Mouse (Mus musculus) forebrain, postnatal 0 days (tissue): ENCODE data around the gene Astn1. TPM values are rescaled to one million over a fixed set of nuclear protein-coding genes. Genes with fewer than 3 reads are reported as not detected.

Source experiments
- ATAC-seq: fragments of 200-750 bp; cut with Nextera tagmentation; 2 replicates; pipeline ENCODE4 v1.8.0; 2017; ENCODE audit warnings: mild to moderate bottlenecking, moderate library complexity
- DNase-seq: peaks from one replicate; pipeline ENCODE4 v3.0.0-alpha.2; 2015
- H3K27ac ChIP-seq: fragments of 300-500 bp; sonication (generic); 2 replicates; pipeline ENCODE4 v1.5.1; 2014; ENCODE audit warnings: low read depth, mild to moderate bottlenecking, antibody characterized with exemption, low read length, moderate library complexity, mixed read lengths
- H3K27me3 ChIP-seq: fragments of 300-500 bp; sonication (generic); 2 replicates; pipeline ENCODE4 v1.6.1; 2014; ENCODE audit warnings: mild to moderate bottlenecking, low read length, mixed read lengths; ENCODE audit not compliant: insufficient read depth
- H3K36me3 ChIP-seq: fragments of 300-500 bp; sonication (generic); 2 replicates; pipeline ENCODE4 v1.6.1; 2014; ENCODE audit warnings: mild to moderate bottlenecking, moderate library complexity; ENCODE audit not compliant: insufficient read depth
- H3K4me1 ChIP-seq: fragments of 300-500 bp; sonication (generic); 2 replicates; pipeline ENCODE4 v1.6.1; 2014; ENCODE audit warnings: antibody characterized with exemption; ENCODE audit not compliant: insufficient read depth
- H3K4me2 ChIP-seq: fragments of 300-500 bp; sonication (generic); 2 replicates; pipeline ENCODE4 v1.6.1; 2014; ENCODE audit warnings: low read depth, mild to moderate bottlenecking, moderate library complexity
- H3K4me3 ChIP-seq: fragments of 300-500 bp; sonication (generic); 2 replicates; pipeline ENCODE4 v1.5.1; 2014; ENCODE audit warnings: low read depth, low read length, mixed read lengths
- H3K9ac ChIP-seq: fragments of 300-500 bp; sonication (generic); 2 replicates; pipeline ENCODE4 v1.6.1; 2014; ENCODE audit warnings: mild to moderate bottlenecking
- H3K9me3 ChIP-seq: fragments of 300-500 bp; sonication (generic); 2 replicates; pipeline ENCODE4 v1.6.1; 2016; ENCODE audit warnings: low read length
- CTCF ChIP-seq: sonication (generic); IDR thresholded peaks from 2 replicates; pipeline ENCODE4 v1.5.1; 2016; ENCODE audit warnings: antibody characterized with exemption, control low read depth, low read depth
- WGBS: fragments of 180-500 bp; shearing (Covaris S2); extraction: QIAGEN DNeasy Blood & Tissue Kit; methylation state at CpG from one replicate; pipeline ENCODE4 v1.1.7; 2014; 5-methylcytosine and 5-hydroxymethylcytosine counted together
- polyA plus RNA-seq: library from polyadenylated mRNA; unstranded; fragments of >200 nt; fragmentation: Nextera tagmentation; extraction: Ambion mirVana; gene quantifications from 2 replicates; pipeline ENCODE4 v1.2.1, GENCODE M21; 2015
- total RNA-seq: library from RNA; depleted of rRNA; stranded (reverse); fragments of >200 nt; gene quantifications from 2 replicates; pipeline ENCODE4 v1.2.3, GENCODE M21; 2014

Astn1 gene
- total and polyA plus RNA-seq, 2 experiments from 2014 or later: 29.4 to 122 TPM

DNA sequence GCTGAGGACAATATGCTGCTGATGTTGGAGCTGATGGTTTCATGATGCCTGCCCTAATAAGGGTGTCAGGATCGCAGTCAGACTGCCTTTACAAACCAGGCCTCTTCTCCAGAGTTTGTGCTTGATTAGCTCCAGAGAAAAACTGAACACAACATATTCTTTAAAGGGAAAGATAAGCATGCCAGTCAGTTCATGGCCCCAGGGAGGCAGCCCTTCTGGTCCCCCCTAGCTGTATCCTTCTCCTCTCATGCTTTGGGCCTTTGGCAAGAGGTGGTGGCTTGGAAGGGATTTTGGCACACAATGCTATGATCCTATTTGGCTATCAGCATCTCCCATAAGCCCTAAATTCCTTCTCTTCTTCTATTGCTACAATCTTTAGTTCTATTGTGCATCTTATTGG is 128.1 kb downstream of the Astn1 start:
- peaks cover 3% of the 10 kb centered on the region; the same call in 1 of the 2 replicates for H3K4me1 ChIP-seq
- no peak overlapping the region for H3K9ac ChIP-seq
- no peak overlapping the region for H3K4me3 ChIP-seq
- no peaks in the 10 kb centered on the region for H3K9me3 ChIP-seq
- H3K27ac ChIP-seq: peak overlapping the region; percentile 41
- TF ChIP-seq CTCF: no peak
- H3K36me3 ChIP-seq: no peaks in the 10 kb centered on the region
- H3K27me3 ChIP-seq: no peaks in the 10 kb centered on the region
- WGBS: 17% methylated on average over 1 of the region's 1 CpGs
- peak; percentile 34 for ATAC-seq
- peak; percentile 32 for DNase-seq
- no peak overlapping the region for H3K4me2 ChIP-seq

GRCm38 (mm10) chr1:158493289-158493688 is 131.2 kb downstream of the Astn1 start:
- no peak for ATAC-seq
- H3K9ac ChIP-seq: no peak overlapping the region

DNA sequence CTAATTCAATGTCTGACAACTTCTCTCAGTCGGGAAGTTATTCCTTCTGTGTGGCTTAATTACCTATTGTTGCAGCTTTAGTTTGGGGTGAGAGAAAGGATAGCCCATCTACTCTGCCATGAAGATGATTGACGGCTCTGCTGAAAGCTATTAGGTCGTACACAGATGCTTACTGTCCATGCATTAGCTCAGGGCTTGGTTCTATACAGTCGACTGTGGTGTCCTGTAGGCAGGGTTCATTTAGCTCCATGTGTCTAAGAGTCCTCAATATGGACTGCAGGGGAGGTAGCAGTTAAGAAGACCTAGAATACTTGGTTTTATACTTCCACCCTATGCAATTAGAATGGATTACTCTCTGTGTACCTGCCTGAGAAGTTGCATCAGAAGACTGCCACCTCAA is 138.1 kb downstream of the Astn1 start:
- WGBS: 61% methylated on average over 4 of the region's 4 CpGs
- no peak for DNase-seq
- no peaks in the 10 kb centered on the region for H3K9me3 ChIP-seq
- ATAC-seq: no peak
- no peaks in the 10 kb centered on the region for H3K27me3 ChIP-seq
- H3K4me3 ChIP-seq: no peak overlapping the region
- no peak overlapping the region for H3K4me2 ChIP-seq
- peaks cover 7% of the 10 kb centered on the region; the same call in 1 of the 2 replicates for H3K36me3 ChIP-seq
- H3K27ac ChIP-seq: no peak overlapping the region
- H3K9ac ChIP-seq: no peak overlapping the region
- no peak for TF ChIP-seq CTCF
- H3K4me1 ChIP-seq: no peaks in the 10 kb centered on the region

More at GRCm38 (mm10) chr1:158493289-158493688, 131.2 kb downstream of the Astn1 start:
- no peaks in the 10 kb centered on the region for H3K36me3 ChIP-seq
- peaks cover 3% of the 10 kb centered on the region; the same call in 1 of the 2 replicates for H3K4me1 ChIP-seq
- 61% methylated on average over 3 of the region's 3 CpGs for WGBS
- H3K4me3 ChIP-seq: no peak overlapping the region
- no peaks in the 10 kb centered on the region for H3K9me3 ChIP-seq
- H3K4me2 ChIP-seq: no peak overlapping the region
- no peak for DNase-seq
- no peak overlapping the region for H3K27ac ChIP-seq
- no peak for TF ChIP-seq CTCF
- no peaks in the 10 kb centered on the region for H3K27me3 ChIP-seq

GRCm38 (mm10) chr1:158501019-158501418 is 138.9 kb downstream of the Astn1 start:
- no peaks in the 10 kb centered on the region for H3K4me1 ChIP-seq
- no peak for TF ChIP-seq CTCF
- H3K4me2 ChIP-seq: no peak overlapping the region
- peaks cover 16% of the 10 kb centered on the region; the same call in 1 of the 2 replicates for H3K36me3 ChIP-seq
- H3K27me3 ChIP-seq: no peaks in the 10 kb centered on the region
- ATAC-seq: no peak
- H3K27ac ChIP-seq: no peak overlapping the region
- 83% methylated on average over 4 of the region's 4 CpGs for WGBS
- H3K9ac ChIP-seq: no peak overlapping the region
- no peak for DNase-seq
- no peak overlapping the region for H3K4me3 ChIP-seq
- H3K9me3 ChIP-seq: no peaks in the 10 kb centered on the region

DNA sequence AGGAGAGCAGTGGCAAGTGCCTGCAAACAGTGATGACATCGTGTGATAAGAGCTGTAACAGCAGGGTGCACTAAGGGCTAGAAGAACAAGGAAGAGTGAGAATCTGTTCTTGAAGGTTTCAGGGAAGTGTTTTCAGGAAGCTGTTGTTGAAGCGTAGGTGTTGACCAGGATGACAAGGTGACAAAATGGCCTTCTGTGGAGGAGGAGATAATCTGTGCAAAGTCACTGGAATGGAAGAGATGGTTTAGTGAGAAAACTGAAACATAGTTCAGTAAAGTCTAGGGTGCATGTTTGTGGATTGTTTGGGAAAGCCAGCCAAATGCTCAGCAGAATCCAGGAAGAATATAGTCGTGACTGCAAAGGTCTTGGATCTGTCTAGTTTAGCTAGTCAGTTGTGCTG is 145.5 kb downstream of the Astn1 start:
- Histone ChIP-seq H3K27ac (no peak overlapping the region), H3K9me3 (no peaks in the 10 kb centered on the region), H3K4me3 (no peak overlapping the region), H3K36me3 (peaks cover 24% of the 10 kb centered on the region), H3K4me2 (no peak overlapping the region), H3K9ac (no peak overlapping the region), H3K27me3 (no peaks in the 10 kb centered on the region), H3K4me1 (no peaks in the 10 kb centered on the region)
- DNase-seq (no peak), ATAC-seq (peak; percentile 36; the same call in 1 of the 2 replicates)
- TF ChIP-seq CTCF: no peak
- 66% methylated on average over 3 of the region's 3 CpGs for WGBS

GRCm38 (mm10) chr1:158509112-158509855 is 147.2 kb downstream of the Astn1 start:
- H3K9ac ChIP-seq: no peak overlapping the region
- H3K27me3 ChIP-seq: no peaks in the 10 kb centered on the region
- H3K4me3 ChIP-seq: no peak overlapping the region
- DNase-seq (no peak), ATAC-seq (no peak)
- peaks cover 24% of the 10 kb centered on the region for H3K36me3 ChIP-seq
- H3K4me1 ChIP-seq: no peaks in the 10 kb centered on the region
- H3K4me2 ChIP-seq: no peak overlapping the region
- H3K9me3 ChIP-seq: no peaks in the 10 kb centered on the region
- no peak for TF ChIP-seq CTCF
- 88% methylated on average over 4 of the region's 4 CpGs for WGBS
- H3K27ac ChIP-seq: no peak overlapping the region

DNA sequence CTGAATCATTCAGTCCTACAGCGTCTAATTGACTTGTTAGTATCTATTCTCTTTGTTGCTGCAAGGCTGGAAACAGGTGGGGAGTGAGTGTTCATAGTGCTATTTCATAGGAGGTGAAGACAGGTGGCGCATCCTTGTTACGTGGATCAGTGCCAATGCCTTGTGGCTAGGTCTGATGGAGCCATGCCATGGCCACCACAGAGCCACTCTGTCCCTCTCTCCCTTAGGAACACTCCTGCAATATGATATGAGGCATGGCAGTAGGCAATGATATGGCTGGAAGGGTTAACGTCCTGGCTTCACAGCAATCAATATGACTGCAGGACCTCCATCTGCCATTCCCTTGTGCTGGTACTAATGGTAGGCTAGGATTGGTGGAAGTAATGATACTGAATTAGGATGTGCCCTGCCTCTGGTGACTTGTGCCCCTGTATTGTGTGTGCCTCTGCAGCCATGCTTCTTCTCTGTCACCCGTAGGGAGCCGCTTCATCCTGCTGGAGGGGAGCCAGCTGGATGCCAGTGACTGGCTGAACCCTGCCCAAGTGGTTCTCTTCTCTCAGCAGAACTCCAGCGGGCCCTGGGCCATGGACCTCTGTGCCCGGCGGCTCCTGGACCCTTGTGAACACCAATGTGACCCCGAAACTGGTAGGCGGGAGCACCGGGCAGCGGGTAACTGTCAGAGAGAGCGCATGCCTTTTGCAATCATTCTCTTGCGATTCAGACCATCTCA is 148.6 kb downstream of the Astn1 start:
- 88% methylated on average over 15 of the region's 15 CpGs for WGBS
- no peak for DNase-seq
- no peaks in the 10 kb centered on the region for H3K4me1 ChIP-seq
- no peak for TF ChIP-seq CTCF
- H3K36me3 ChIP-seq: peaks cover 22% of the 10 kb centered on the region
- no peak overlapping the region for H3K27ac ChIP-seq
- H3K4me3 ChIP-seq: no peak overlapping the region
- H3K9ac ChIP-seq: no peak overlapping the region
- no peak overlapping the region for H3K4me2 ChIP-seq
- ATAC-seq: no peak
- no peaks in the 10 kb centered on the region for H3K27me3 ChIP-seq
- no peaks in the 10 kb centered on the region for H3K9me3 ChIP-seq
